In genomic region chr2:26951346-26951905, GRCm38 (mm10) we compare ENCODE assay signal across 26 mouse cellular contexts. TPM values are rescaled to one million over a fixed set of nuclear protein-coding genes. Genes with fewer than 3 reads are reported as not detected.
DNase-seq lines count a peak whose midpoint lies in the region; ATAC-seq and TF ChIP-seq lines count a peak whose summit lies in the region.
"Had no signal": no experiment of that assay in that cellular context is flagged by ENCODE, and none has a peak within 500 bp of the region (broad histone marks: within the 10 kb centered on the region; RNA-seq: fewer than 3 reads in every experiment).

No protein-coding gene starts in this region.

- no peak overlapping the region for H3K4me2 ChIP-seq in stomach, embryonic 14.5 days (replicated peaks; ENCODE audit: low read depth, low read length)
- no peak overlapping the region for H3K4me2 ChIP-seq in stomach, postnatal 0 days (replicated peaks; ENCODE audit: low read depth)
- H3K4me2 ChIP-seq: forebrain, embryonic 13.5 days; heart, embryonic 12.5 days; hindbrain, embryonic 14.5 days; intestine, embryonic 15.5 days had no signal

- no peak overlapping the region for H3K4me3 ChIP-seq in stomach, embryonic 14.5 days (ENCODE audit: low read depth, low read length)
- no peak overlapping the region for H3K4me3 ChIP-seq in stomach, postnatal 0 days (ENCODE audit: low read depth, low read length)
- H3K4me3 ChIP-seq: embryonic facial prominence, embryonic 10.5 days; forebrain, embryonic 13.5 days; gastrocnemius, adult 2 months; heart, embryonic 12.5 days; hindbrain, embryonic 10.5 days; intestine, embryonic 15.5 days had no signal

- no peak for ATAC-seq in stomach, embryonic 14.5 days (ENCODE audit: insufficient number of reproducible peaks, insufficient read depth, low FRiP score, low read depth)
- ATAC-seq in stomach, postnatal 0 days (ENCODE audit: low FRiP score, low TSS enrichment) = no peak
- ATAC-seq: CD4-positive, CD25-positive, alpha-beta regulatory T cell, adult 4 months; forebrain, embryonic 13.5 days; forebrain, postnatal 0 days; intestine, embryonic 15.5 days had no signal

- 0 out of 2 replicates have a peak overlapping the region, but pooled peaks have one; percentile 10 for H3K9ac ChIP-seq in stomach, embryonic 14.5 days (replicated peaks; ENCODE audit: low read depth, low read length)
- no peak overlapping the region for H3K9ac ChIP-seq in stomach, postnatal 0 days (ENCODE audit: low read length)
- H3K9ac ChIP-seq: forebrain, embryonic 13.5 days; forebrain, postnatal 0 days; heart, embryonic 12.5 days; hindbrain, embryonic 14.5 days; intestine, embryonic 15.5 days had no signal

- no peaks in the 10 kb centered on the region for H3K9me3 ChIP-seq in stomach, embryonic 14.5 days (ENCODE audit: control insufficient read depth, low read depth, low read length)
- no peaks in the 10 kb centered on the region for H3K9me3 ChIP-seq in stomach, postnatal 0 days (ENCODE audit: control insufficient read depth, low read length)
- H3K9me3 ChIP-seq: embryonic facial prominence, embryonic 10.5 days; forebrain, embryonic 13.5 days; G1E; heart, embryonic 12.5 days; hindbrain, embryonic 10.5 days; intestine, embryonic 15.5 days had no signal

- peaks cover 45% of the 10 kb centered on the region for H3K36me3 ChIP-seq in stomach, embryonic 14.5 days (ENCODE audit: control insufficient read depth, insufficient read depth, low read length)
- H3K36me3 ChIP-seq in stomach, postnatal 0 days (ENCODE audit: control insufficient read depth, insufficient read depth, low read length) = peaks cover 19% of the 10 kb centered on the region

- no peaks in the 10 kb centered on the region for H3K4me1 ChIP-seq in stomach, embryonic 14.5 days (ENCODE audit: control insufficient read depth, insufficient read depth, low read length)
- H3K4me1 ChIP-seq in stomach, postnatal 0 days (replicated peaks; ENCODE audit: control insufficient read depth, insufficient read depth) = no peaks in the 10 kb centered on the region
- H3K4me1 ChIP-seq: embryonic facial prominence, embryonic 10.5 days; forebrain, embryonic 13.5 days; heart, embryonic 12.5 days; hindbrain, embryonic 10.5 days; intestine, embryonic 15.5 days had no signal

- peak; percentile 56 for DNase-seq in adrenal gland, adult 2 months
- no peak for DNase-seq in adrenal gland, postnatal 10 days
- peak; percentile 49 for DNase-seq in cerebellum, adult 11-12 months
- DNase-seq in cerebellum, postnatal 36 days = no peak
- no peak for DNase-seq in stomach, postnatal 0 days (ENCODE audit: low spot score)
- DNase-seq in Muller cell, postnatal 12 days (ENCODE audit: inconsistent ontology term) = no peak
- DNase-seq: B cell, adult 2 months; forebrain, postnatal 0 days; gastrocnemius, adult 2 months; gastrocnemius, postnatal 25 days; kidney, adult 18-20 months had no signal

- no peak overlapping the region for H3K27ac ChIP-seq in stomach, embryonic 14.5 days (ENCODE audit: low read length)
- no peak overlapping the region for H3K27ac ChIP-seq in stomach, postnatal 0 days (replicated peaks)
- H3K27ac ChIP-seq: embryonic facial prominence, embryonic 10.5 days; forebrain, embryonic 13.5 days; gastrocnemius, adult 2 months; hindbrain, embryonic 10.5 days; hindbrain, embryonic 14.5 days; intestine, embryonic 15.5 days had no signal

- 83% methylated on average over 8 of the region's 8 CpGs for WGBS in stomach, embryonic 14.5 days
- 90% methylated on average over 8 of the region's 8 CpGs for WGBS in stomach, postnatal 0 days

- no peak for TF ChIP-seq EP300 in stomach, postnatal 0 days (optimal IDR thresholded peaks at IDR 0.05)

- no peak for TF ChIP-seq CTCF in stomach, postnatal 0 days (IDR thresholded peaks at IDR 0.05; ENCODE audit: low read depth)

- no peaks in the 10 kb centered on the region for H3K27me3 ChIP-seq in stomach, embryonic 14.5 days (ENCODE audit: control insufficient read depth, insufficient read depth, low read length)
- no peaks in the 10 kb centered on the region for H3K27me3 ChIP-seq in stomach, postnatal 0 days (ENCODE audit: control insufficient read depth, insufficient read depth, low read length)
- H3K27me3 ChIP-seq: forebrain, embryonic 13.5 days; heart, embryonic 12.5 days; intestine, embryonic 15.5 days had no signal

RNA-seq across cellular contexts. Expression of gene Rexo4, which starts 12.8 kb away (rescaled TPM):
- total RNA-seq in adrenal gland, adult 2 months (2021) = 10 to 100 TPM; 23.6 to 41.4 TPM
- 7.1 and 10.1 TPM in 2 replicates for polyA plus RNA-seq in adrenal gland, adult 2 months (2012; rRNA removed)
- total RNA-seq in adrenal gland, postnatal 10 days (2021) = 10 to 100 TPM; 28.6 to 31.0 TPM
- polyA plus RNA-seq in stomach, embryonic 14.5 days (2014; fragmentation: Nextera tagmentation; extraction: Ambion mirVana) = 45.2 and 45.3 TPM in 2 replicates
- 21.7 and 23.0 TPM in 2 replicates for polyA plus RNA-seq in stomach, postnatal 0 days (2015; fragmentation: Nextera tagmentation; extraction: Ambion mirVana)

RNA-seq across cellular contexts. Expression of gene Stkld1, which starts 17.6 kb away (rescaled TPM):
- total RNA-seq in adrenal gland, adult 2 months (2021) = under 1 TPM; 0.17 to 0.29 TPM
- polyA plus RNA-seq in adrenal gland, adult 2 months (2012; rRNA removed) = 0.06 and 0.48 TPM in 2 replicates
- total RNA-seq in adrenal gland, postnatal 10 days (2021) = under 1 TPM; 0.18 to 0.27 TPM
- polyA plus RNA-seq in stomach, embryonic 14.5 days (2014; fragmentation: Nextera tagmentation; extraction: Ambion mirVana) = 0.11 and 0.25 TPM in 2 replicates
- 0.08 TPM in 1 of 2 replicates, not detected in the other for polyA plus RNA-seq in stomach, postnatal 0 days (2015; fragmentation: Nextera tagmentation; extraction: Ambion mirVana)
- total RNA-seq: forebrain, postnatal 0 days; G1E; gastrocnemius, adult 2 months; gastrocnemius, postnatal 25 days; heart, adult 8-10 months; heart, postnatal 25 days had no signal
- polyA plus RNA-seq: forebrain, embryonic 13.5 days; hindbrain, embryonic 14.5 days; intestine, embryonic 15.5 days; kidney, embryonic 14.5 days had no signal

RNA-seq across cellular contexts. Expression of gene Surf4, which starts 17.7 kb away (rescaled TPM):
- 100 to 1,000 TPM; 162 to 168 TPM for total RNA-seq in adrenal gland, adult 2 months (2021)
- 424 and 468 TPM in 2 replicates for polyA plus RNA-seq in adrenal gland, adult 2 months (2012; rRNA removed)
- total RNA-seq in adrenal gland, postnatal 10 days (2021) = 100 to 1,000 TPM; 118 to 141 TPM
- polyA plus RNA-seq in stomach, embryonic 14.5 days (2014; fragmentation: Nextera tagmentation; extraction: Ambion mirVana) = 199 and 218 TPM in 2 replicates
- polyA plus RNA-seq in stomach, postnatal 0 days (2015; fragmentation: Nextera tagmentation; extraction: Ambion mirVana) = 175 and 183 TPM in 2 replicates

RNA-seq across cellular contexts. Expression of gene Adamts13, which starts 21.8 kb away (rescaled TPM):
- total RNA-seq in adrenal gland, adult 2 months (2021) = not detected
- polyA plus RNA-seq in adrenal gland, adult 2 months (2012; rRNA removed) = 0.04 TPM in 1 of 2 replicates, not detected in the other
- 1 to 10 TPM; 1.9 to 3.1 TPM for total RNA-seq in adrenal gland, postnatal 10 days (2021)
- polyA plus RNA-seq in stomach, embryonic 14.5 days (2014; fragmentation: Nextera tagmentation; extraction: Ambion mirVana) = 0.07 TPM in 1 of 2 replicates, not detected in the other
- polyA plus RNA-seq in stomach, postnatal 0 days (2015; fragmentation: Nextera tagmentation; extraction: Ambion mirVana) = 0.05 and 0.10 TPM in 2 replicates
- total RNA-seq: forebrain, postnatal 0 days; G1E; gastrocnemius, adult 2 months; gastrocnemius, postnatal 25 days; granulocyte monocyte progenitor cell, adult 5-6 weeks; heart, adult 8-10 months; heart, postnatal 25 days had no signal
- polyA plus RNA-seq: CD4-positive, CD25-positive, alpha-beta regulatory T cell, adult 4 months; embryonic facial prominence, embryonic 10.5 days; embryonic facial prominence, embryonic 14.5 days; forebrain, embryonic 13.5 days; G1E; heart, embryonic 12.5 days; heart, embryonic 16.5 days; hindbrain, embryonic 10.5 days had no signal

RNA-seq across cellular contexts. Expression of gene Surf1, which starts 35.1 kb away (rescaled TPM):
- 100 to 1,000 TPM; 108 to 115 TPM for total RNA-seq in adrenal gland, adult 2 months (2021)
- 67.9 and 77.7 TPM in 2 replicates for polyA plus RNA-seq in adrenal gland, adult 2 months (2012; rRNA removed)
- 10 to 100 TPM; 78.4 to 81.5 TPM for total RNA-seq in adrenal gland, postnatal 10 days (2021)
- 50.4 and 52.4 TPM in 2 replicates for polyA plus RNA-seq in stomach, embryonic 14.5 days (2014; fragmentation: Nextera tagmentation; extraction: Ambion mirVana)
- polyA plus RNA-seq in stomach, postnatal 0 days (2015; fragmentation: Nextera tagmentation; extraction: Ambion mirVana) = 64.7 and 68.2 TPM in 2 replicates

Comparison
In these comparisons a context has a peak if more than half of its experiments do, and no peak if none do; other contexts are left out.
1. DNase-seq: peak in adrenal gland, adult 2 months (single experiment) and cerebellum, adult 11-12 months (single experiment); none in adrenal gland, postnatal 10 days (single experiment), cerebellum, postnatal 36 days (0 of 2), stomach, postnatal 0 days (single experiment) and Muller cell, postnatal 12 days (single experiment).